Mouse (Mus musculus): ENCODE results near the gene Gpr4. TPM values are rescaled to one million over a fixed set of nuclear protein-coding genes. Genes with fewer than 3 reads are reported as not detected.
A peak's percentile ranks its signal among the peaks of the same experiment; 100 is the strongest.

Gpr4 gene
- polyA plus RNA-seq, 1 experiment = 6.5 TPM

DNA sequence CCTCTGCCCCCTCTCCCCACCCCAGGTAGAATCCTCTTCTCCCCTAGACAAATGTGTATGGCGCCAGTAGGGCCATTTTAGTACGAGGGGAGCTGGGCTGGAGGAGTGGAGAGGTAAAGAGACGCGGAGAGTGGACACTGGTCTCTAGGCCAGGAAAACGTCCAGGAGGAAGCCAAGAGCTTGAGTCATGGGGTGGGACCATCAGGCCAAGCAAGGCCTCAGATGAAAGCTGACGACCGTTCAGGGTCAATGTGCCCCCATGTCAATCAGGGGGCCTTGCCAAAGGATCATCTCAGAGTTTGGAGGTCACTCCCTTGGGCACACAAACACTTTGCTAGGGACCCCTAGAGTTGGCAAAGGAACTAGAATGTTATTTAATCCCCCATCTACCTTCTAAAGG is 35.1 kb upstream of the Gpr4 start:
- no peak for DNase-seq (ENCODE audit: low read depth in 1 of 2, low spot score in 2 of 2)
- WGBS = 85% methylated on average over 7 of the region's 7 CpGs
- Histone ChIP-seq H3K36me3 (ENCODE audit: control insufficient read depth, insufficient read depth, low read length) (no peaks in the 10 kb centered on the region), H3K4me3 (ENCODE audit: extremely low read depth, insufficient read depth, insufficient read length) (no peak overlapping the region), H3K27ac (ENCODE audit: insufficient read depth, low read length) (no peak overlapping the region), H3K4me1 (ENCODE audit: control insufficient read depth, insufficient read depth, insufficient read length) (peaks cover 9% of the 10 kb centered on the region; the same call in 1 of the 2 replicates), H3K27me3 (ENCODE audit: control insufficient read depth, insufficient read depth, low read length) (peaks cover 17% of the 10 kb centered on the region)
- TF ChIP-seq CTCF (IDR thresholded peaks at IDR 0.05; ENCODE audit: extremely low read depth, insufficient read depth, insufficient read length, insufficient replicate concordance) = no peak
- TF ChIP-seq POLR2A (IDR thresholded peaks at IDR 0.05; ENCODE audit: low read depth, low read length) = no peak

DNA sequence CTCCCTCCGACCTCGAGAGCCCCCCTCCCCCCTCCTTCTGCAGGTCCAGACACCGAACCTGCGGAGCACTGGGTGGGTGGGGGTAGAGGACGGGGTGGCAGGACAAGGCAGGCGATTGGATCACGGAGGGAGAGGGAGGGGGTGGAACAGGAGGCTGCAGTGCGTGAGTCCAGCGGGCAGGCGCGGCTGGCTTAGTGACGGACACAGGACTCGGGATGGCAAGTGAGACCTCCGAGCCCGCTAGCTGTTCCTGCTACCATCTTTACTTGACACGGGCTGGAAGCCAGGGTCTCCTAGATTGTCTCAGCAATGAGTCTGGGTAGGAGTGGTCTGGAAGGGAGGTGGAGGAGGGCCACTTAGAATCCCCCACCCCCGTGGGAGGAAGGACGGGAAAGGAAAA is 34.3 kb upstream of the Gpr4 start:
- TF ChIP-seq CTCF (IDR thresholded peaks at IDR 0.05; ENCODE audit: extremely low read depth, insufficient read depth, insufficient read length, insufficient replicate concordance) (no peak), POLR2A (IDR thresholded peaks at IDR 0.05; ENCODE audit: low read depth, low read length) (no peak)
- WGBS = 29% methylated on average over 18 of the region's 18 CpGs
- H3K4me3 ChIP-seq (ENCODE audit: extremely low read depth, insufficient read depth, insufficient read length) = no peak overlapping the region
- no peaks in the 10 kb centered on the region for H3K36me3 ChIP-seq (ENCODE audit: control insufficient read depth, insufficient read depth, low read length)
- DNase-seq (ENCODE audit: low read depth in 1 of 2, low spot score in 2 of 2) = no peak
- H3K4me1 ChIP-seq (ENCODE audit: control insufficient read depth, insufficient read depth, insufficient read length) = peaks cover 9% of the 10 kb centered on the region; the same call in 1 of the 2 replicates
- peaks cover 17% of the 10 kb centered on the region for H3K27me3 ChIP-seq (ENCODE audit: control insufficient read depth, insufficient read depth, low read length)
- H3K27ac ChIP-seq (ENCODE audit: insufficient read depth, low read length) = no peak overlapping the region

DNA sequence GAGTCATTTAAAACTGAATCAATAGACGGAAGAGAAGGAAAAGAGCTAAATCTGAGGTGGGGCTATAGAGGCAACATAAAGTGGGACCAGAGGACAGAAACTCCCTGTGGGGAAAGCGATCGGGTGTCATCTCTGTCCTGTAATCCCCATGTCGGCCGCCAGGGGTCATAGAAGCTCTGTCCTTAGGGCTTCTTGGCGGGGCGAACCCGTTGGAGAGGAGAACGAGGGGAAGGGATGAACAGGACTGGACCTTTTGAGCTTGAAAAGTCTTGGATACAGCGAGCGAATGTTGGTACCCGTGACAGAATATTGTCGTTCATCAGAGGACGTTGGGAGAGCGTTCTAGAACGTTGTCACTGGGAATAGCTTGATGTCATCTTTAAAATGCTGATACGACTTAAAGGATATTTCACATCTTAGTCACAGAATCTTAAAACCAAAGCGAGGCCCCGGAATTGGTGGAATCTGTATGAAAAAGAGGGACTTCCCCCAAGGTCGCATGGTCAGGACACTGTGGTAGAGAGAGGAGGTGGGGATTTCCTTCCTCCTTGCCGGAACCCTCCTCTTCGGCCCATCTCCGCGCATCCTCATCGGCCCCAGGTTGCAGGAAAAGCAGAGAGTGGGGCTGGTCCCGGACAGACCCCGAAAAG is 33.8 kb upstream of the Gpr4 start:
- peaks cover 17% of the 10 kb centered on the region for H3K27me3 ChIP-seq (ENCODE audit: control insufficient read depth, insufficient read depth, low read length)

DNA sequence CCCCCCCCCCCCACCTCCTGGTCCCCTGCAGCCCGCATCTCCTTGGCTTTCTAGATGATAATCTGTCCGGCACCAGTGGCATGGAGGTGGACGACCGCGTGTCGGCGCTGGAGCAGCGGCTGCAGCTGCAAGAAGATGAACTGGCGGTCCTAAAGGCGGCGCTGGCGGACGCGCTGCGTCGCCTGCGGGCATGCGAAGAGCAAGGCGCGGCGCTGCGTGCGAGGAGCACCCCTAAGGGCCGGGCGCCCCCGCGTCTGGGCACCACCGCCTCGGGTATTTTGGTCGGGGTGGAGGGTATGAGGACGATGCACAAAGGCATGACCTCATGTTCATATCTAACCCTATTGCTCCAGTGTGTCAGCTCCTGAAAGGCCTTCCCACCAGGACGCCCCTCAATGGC is 33.2 kb upstream of the Gpr4 start:
- no peak overlapping the region for H3K4me3 ChIP-seq (ENCODE audit: extremely low read depth, insufficient read depth, insufficient read length)
- H3K4me1 ChIP-seq (ENCODE audit: control insufficient read depth, insufficient read depth, insufficient read length) = peaks cover 9% of the 10 kb centered on the region; the same call in 1 of the 2 replicates
- H3K27me3 ChIP-seq (ENCODE audit: control insufficient read depth, insufficient read depth, low read length) = peaks cover 17% of the 10 kb centered on the region
- peak; percentile 41 to 66 for DNase-seq (ENCODE audit: low read depth in 1 of 2, low spot score in 2 of 2)
- no peaks in the 10 kb centered on the region for H3K36me3 ChIP-seq (ENCODE audit: control insufficient read depth, insufficient read depth, low read length)
- no peak for TF ChIP-seq POLR2A (IDR thresholded peaks at IDR 0.05; ENCODE audit: low read depth, low read length)
- peak; percentile 51; the same call in 1 of the 2 replicates for TF ChIP-seq CTCF (IDR thresholded peaks at IDR 0.05; ENCODE audit: extremely low read depth, insufficient read depth, insufficient read length, insufficient replicate concordance)
- H3K27ac ChIP-seq (ENCODE audit: insufficient read depth, low read length) = no peak overlapping the region
- 2% methylated on average over 32 of the region's 32 CpGs for WGBS

More for the DNA sequence above, 33.8 kb upstream of the Gpr4 start:
- peak; percentile 45 to 75 for DNase-seq (ENCODE audit: low read depth in 1 of 2, low spot score in 2 of 2)
- peaks cover 9% of the 10 kb centered on the region; the same call in 1 of the 2 replicates for H3K4me1 ChIP-seq (ENCODE audit: control insufficient read depth, insufficient read depth, insufficient read length)
- TF ChIP-seq POLR2A (IDR thresholded peaks at IDR 0.05; ENCODE audit: low read depth, low read length) (no peak), CTCF (IDR thresholded peaks at IDR 0.05; ENCODE audit: extremely low read depth, insufficient read depth, insufficient read length, insufficient replicate concordance) (peak; percentile 88; the same call in 1 of the 2 replicates)
- 4% methylated on average over 27 of the region's 27 CpGs for WGBS
- no peak overlapping the region for H3K27ac ChIP-seq (ENCODE audit: insufficient read depth, low read length)
- no peaks in the 10 kb centered on the region for H3K36me3 ChIP-seq (ENCODE audit: control insufficient read depth, insufficient read depth, low read length)
- peak overlapping the region; percentile 25; the same call in 1 of the 2 replicates for H3K4me3 ChIP-seq (ENCODE audit: extremely low read depth, insufficient read depth, insufficient read length)

DNA sequence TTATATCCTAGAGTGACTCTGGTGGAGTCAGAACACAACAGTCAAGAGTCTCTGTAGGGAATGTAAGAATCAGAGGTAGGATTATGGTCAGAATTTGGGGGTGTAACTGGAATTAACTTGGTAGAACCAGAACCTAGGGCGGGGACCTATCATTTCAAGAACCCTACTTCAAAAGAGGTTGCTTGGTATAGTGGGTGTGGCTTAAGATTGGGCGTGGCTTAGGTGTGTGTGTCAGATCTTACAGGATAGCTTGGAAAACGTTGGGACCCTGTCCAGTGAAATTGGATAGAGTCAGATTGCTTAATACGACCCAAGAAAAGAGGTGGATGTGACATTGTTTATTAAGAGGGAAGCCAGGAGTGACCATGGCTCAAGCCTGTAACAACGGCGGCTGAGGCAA is 32.4 kb upstream of the Gpr4 start:
- H3K4me1 ChIP-seq (ENCODE audit: control insufficient read depth, insufficient read depth, insufficient read length) = peaks cover 9% of the 10 kb centered on the region; the same call in 1 of the 2 replicates
- DNase-seq (ENCODE audit: low read depth in 1 of 2, low spot score in 2 of 2) = no peak
- TF ChIP-seq POLR2A (IDR thresholded peaks at IDR 0.05; ENCODE audit: low read depth, low read length) (no peak), CTCF (IDR thresholded peaks at IDR 0.05; ENCODE audit: extremely low read depth, insufficient read depth, insufficient read length, insufficient replicate concordance) (no peak)
- H3K27ac ChIP-seq (ENCODE audit: insufficient read depth, low read length) = no peak overlapping the region
- no peak overlapping the region for H3K4me3 ChIP-seq (ENCODE audit: extremely low read depth, insufficient read depth, insufficient read length)
- H3K36me3 ChIP-seq (ENCODE audit: control insufficient read depth, insufficient read depth, low read length) = no peaks in the 10 kb centered on the region
- WGBS = 49% methylated on average over 6 of the region's 6 CpGs
- peaks cover 17% of the 10 kb centered on the region for H3K27me3 ChIP-seq (ENCODE audit: control insufficient read depth, insufficient read depth, low read length)

DNA sequence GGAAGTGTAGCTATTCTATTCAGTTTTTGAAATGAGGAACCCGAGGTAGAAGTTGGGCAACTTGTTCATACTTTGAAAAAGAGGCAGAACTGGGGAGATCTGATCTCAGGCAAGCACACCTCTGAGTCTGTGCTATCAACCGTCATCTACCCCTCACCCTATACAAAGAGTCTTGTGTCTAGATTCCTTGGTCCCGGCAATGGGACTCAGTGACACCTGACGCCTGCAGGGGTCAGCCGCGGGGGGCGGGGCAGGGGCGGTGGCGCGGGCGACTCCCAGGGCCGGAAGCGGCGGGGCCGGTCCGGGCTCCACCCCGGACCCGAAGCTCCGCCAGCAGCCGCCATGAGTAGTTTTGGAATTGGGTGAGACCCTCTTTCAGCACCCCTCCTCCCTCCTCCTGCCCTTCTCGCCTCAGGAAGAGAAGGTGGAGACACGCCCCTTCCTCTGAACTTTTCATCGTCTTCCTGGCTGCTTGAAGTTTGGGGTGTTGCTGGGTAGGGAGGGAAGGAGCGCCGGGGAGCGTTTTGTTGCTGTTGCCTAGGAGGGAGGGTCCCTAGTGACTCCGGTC is 31.4 kb upstream of the Gpr4 start:
- Histone ChIP-seq H3K27me3 (ENCODE audit: control insufficient read depth, insufficient read depth, low read length) (peaks cover 10% of the 10 kb centered on the region), H3K4me3 (ENCODE audit: extremely low read depth, insufficient read depth, insufficient read length) (peak overlapping the region; percentile 77), H3K27ac (ENCODE audit: insufficient read depth, low read length) (peak overlapping the region; percentile 44), H3K4me1 (ENCODE audit: control insufficient read depth, insufficient read depth, insufficient read length) (peaks cover 9% of the 10 kb centered on the region; the same call in 1 of the 2 replicates), H3K36me3 (ENCODE audit: control insufficient read depth, insufficient read depth, low read length) (no peaks in the 10 kb centered on the region; the same call in 1 of the 2 replicates)
- WGBS = under 1% methylated on average over 27 of the region's 27 CpGs
- DNase-seq (ENCODE audit: low read depth in 1 of 2, low spot score in 2 of 2) = peak in 1 of 2 experiments; percentile 33
- TF ChIP-seq POLR2A (IDR thresholded peaks at IDR 0.05; ENCODE audit: low read depth, low read length) (no peak), CTCF (IDR thresholded peaks at IDR 0.05; ENCODE audit: extremely low read depth, insufficient read depth, insufficient read length, insufficient replicate concordance) (no peak)

Data from spleen, adult 2 months (tissue).